Mouse (Mus musculus) embryonic fibroblast, embryonic 13.5 days (primary cell): Measurements from ENCODE around the gene Gnptg.

Experiments
- CTCF ChIP-seq: IDR thresholded peaks from 2 replicates; pipeline ENCODE4 v1.5.1; 2011; ENCODE audit warnings: mild to moderate bottlenecking, control low read depth, low read length, moderate library complexity, borderline replicate concordance; ENCODE audit not compliant: insufficient read depth
- POLR2A ChIP-seq: IDR thresholded peaks from 2 replicates; pipeline ENCODE4 v1.6.1; 2011; ENCODE audit warnings: low read depth, mild to moderate bottlenecking, control low read depth, low read length, moderate library complexity

- TF ChIP-seq CTCF (no peak), POLR2A (no peak)
These were observed 16.3 kb upstream of the Gnptg start, which contains the start of gene Baiap3 for GRCm38 (mm10) chr17:25256140-25256754.
